Mouse (Mus musculus) embryonic facial prominence, embryonic 13.5 days (tissue): ENCODE measurements around the gene Sugp2. TPM values are rescaled to one million over a fixed set of nuclear protein-coding genes. Genes with fewer than 3 reads are reported as not detected.

Source experiments
- ATAC-seq: fragments of 200-750 bp; cut with Nextera tagmentation; 2 replicates; pipeline ENCODE4 v1.8.0; 2017; ENCODE audit warnings: low read depth; ENCODE audit not compliant: insufficient number of reproducible peaks, insufficient read depth, low FRiP score, low TSS enrichment
- H3K27ac ChIP-seq: fragments of 300-500 bp; sonication (generic); 2 replicates; pipeline ENCODE4 v1.5.1; 2015; ENCODE audit warnings: moderate library complexity, mild to moderate bottlenecking, inconsistent platforms
- H3K27me3 ChIP-seq: fragments of 300-500 bp; sonication (generic); 2 replicates; pipeline ENCODE4 v1.6.1; 2015; ENCODE audit warnings: mild to moderate bottlenecking, inconsistent platforms
- H3K36me3 ChIP-seq: fragments of 300-500 bp; sonication (generic); 2 replicates; pipeline ENCODE4 v1.6.1; 2015; ENCODE audit warnings: mild to moderate bottlenecking, inconsistent platforms
- H3K4me1 ChIP-seq: fragments of 300-500 bp; sonication (generic); 2 replicates; pipeline ENCODE4 v1.6.1; 2015; ENCODE audit warnings: inconsistent platforms
- H3K4me2 ChIP-seq: fragments of 300-500 bp; sonication (generic); 2 replicates; pipeline ENCODE4 v1.6.1; 2015; ENCODE audit warnings: moderate library complexity, mild to moderate bottlenecking, inconsistent platforms
- H3K4me3 ChIP-seq: fragments of 300-500 bp; sonication (generic); 2 replicates; pipeline ENCODE4 v1.5.1; 2015; ENCODE audit warnings: mild to moderate bottlenecking, inconsistent platforms
- H3K9ac ChIP-seq: fragments of 300-500 bp; sonication (generic); 2 replicates; pipeline ENCODE4 v1.6.1; 2015; ENCODE audit warnings: mild to moderate bottlenecking, inconsistent platforms
- H3K9me3 ChIP-seq: fragments of 300-500 bp; sonication (generic); 2 replicates; pipeline ENCODE4 v1.6.1; 2016; ENCODE audit warnings: inconsistent platforms
- WGBS: fragments of 180-500 bp; shearing (Covaris S2); methylation state at CpG from one replicate; pipeline ENCODE4 v1.1.7; 2015; ENCODE audit warnings: mixed read lengths; 5-methylcytosine and 5-hydroxymethylcytosine counted together
- polyA plus RNA-seq: library from polyadenylated mRNA; unstranded; fragments of >200 nt; fragmentation: Nextera tagmentation; extraction: Ambion mirVana; gene quantifications from 2 replicates; pipeline ENCODE4 v1.2.1, GENCODE M21; 2015

Sugp2 gene
- polyA plus RNA-seq, 1 experiment from 2014 or later, result 43.3 TPM

DNA sequence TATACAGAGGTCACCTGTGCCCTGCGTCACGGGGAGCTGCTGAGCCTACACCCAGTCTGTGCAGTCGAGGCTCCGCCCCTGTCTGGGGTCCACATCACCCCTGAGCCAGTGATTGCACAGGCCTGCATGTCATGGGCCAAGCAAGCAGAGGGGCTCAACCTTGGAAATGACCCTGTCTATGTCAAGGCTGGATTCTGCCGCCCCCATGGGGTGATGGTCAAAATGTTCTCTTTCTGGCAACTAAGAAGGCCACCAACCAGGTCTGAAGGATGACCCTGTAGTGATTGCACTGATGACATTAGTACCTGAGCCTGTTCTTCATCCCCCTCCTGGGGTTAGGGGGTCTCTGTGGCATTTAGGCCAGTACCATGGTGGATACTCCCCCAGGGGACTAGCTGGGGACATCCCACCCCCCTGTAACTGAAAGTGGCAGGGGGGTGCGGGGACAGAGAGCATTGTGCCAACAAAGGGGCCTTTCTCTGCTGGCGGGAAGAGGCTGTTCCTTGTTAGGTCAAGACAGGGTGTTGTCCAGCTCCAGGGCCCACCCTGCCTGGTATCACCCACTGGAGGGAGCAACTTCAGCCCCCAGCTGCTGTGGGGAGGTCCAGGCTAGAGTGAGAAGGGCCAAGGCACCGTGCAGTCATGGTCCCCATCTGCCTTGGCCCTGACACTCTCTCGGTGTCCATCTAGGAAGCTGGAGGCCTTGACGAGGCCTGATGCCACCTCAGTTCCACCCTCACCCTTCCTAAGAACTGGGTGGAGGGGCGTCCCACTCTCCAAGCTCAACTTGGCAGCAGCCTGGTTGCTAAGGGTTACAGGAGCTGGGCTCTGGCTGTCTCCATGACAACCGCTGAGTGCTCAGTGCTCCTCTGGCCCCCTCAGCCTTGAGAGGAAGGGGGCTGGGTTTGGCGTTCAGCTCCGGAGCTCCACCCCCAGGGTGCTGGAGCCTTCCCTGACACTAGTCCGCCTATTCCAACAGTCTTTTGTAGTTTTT lies 82.8 kb downstream of the Sugp2 start:
- Histone ChIP-seq H3K4me1 (peaks cover 34% of the 10 kb centered on the region), H3K27ac (peak overlapping the region; percentile 79), H3K9me3 (no peaks in the 10 kb centered on the region), H3K4me2 (peak overlapping the region; percentile 85), H3K4me3 (peak overlapping the region; percentile 59), H3K36me3 (peaks cover 33% of the 10 kb centered on the region), H3K9ac (peak overlapping the region; percentile 78), H3K27me3 (no peaks in the 10 kb centered on the region)
- 12% methylated on average over 15 of the region's 15 CpGs for WGBS
- ATAC-seq, result peak; percentile 69

DNA sequence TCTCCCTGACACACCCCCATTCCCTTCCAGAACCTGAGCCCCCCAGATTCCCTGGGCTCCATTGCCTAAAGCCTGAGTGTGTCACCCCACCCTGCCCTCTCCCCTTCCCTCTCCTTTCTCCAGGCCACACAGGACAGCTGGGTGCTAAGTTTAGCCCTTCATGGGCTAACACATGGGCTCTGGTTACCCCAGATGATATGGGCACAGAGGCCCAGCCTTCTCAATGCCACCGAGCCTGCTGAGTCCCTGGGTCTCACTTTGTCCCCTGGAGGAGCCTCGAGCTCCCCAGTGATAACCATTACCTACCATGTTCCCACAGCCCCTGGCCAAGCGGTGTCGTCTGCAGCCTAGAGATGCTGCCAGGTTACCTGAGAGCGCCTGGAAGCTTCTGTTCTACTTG lies 83.8 kb downstream of the Sugp2 start:
- Histone ChIP-seq H3K36me3 (peaks cover 31% of the 10 kb centered on the region), H3K4me3 (no peak overlapping the region), H3K4me1 (peaks cover 34% of the 10 kb centered on the region), H3K9me3 (no peaks in the 10 kb centered on the region), H3K9ac (peak overlapping the region; percentile 41; the same call in 1 of the 2 replicates), H3K27ac (peak overlapping the region; percentile 79; the same call in 1 of the 2 replicates), H3K27me3 (no peaks in the 10 kb centered on the region), H3K4me2 (0 out of 2 replicates have a peak overlapping the region, but pooled peaks have one; percentile 85)
- WGBS, result 73% methylated on average over 5 of the region's 5 CpGs
- ATAC-seq, result no peak

DNA sequence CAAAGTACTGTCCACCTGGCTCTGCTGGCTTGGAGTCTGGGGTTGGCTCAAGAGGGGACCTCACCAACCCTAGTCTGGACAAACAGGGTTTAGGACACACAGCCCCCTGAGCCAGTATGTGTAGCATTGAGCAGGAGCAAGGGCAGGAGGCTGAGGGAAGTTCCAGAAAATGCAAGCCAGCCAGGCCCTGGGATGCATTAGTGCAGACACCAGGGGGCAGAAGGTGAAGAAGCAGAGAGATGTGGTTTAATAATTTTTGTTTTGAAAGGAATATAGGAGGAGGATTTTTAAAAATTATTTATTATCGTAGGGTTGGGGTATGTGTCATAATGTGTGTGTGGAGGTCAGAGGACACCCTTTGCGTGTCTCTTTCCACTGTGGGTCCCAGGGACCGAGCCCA lies 89.7 kb downstream of the Sugp2 start:
- peaks cover 52% of the 10 kb centered on the region for H3K36me3 ChIP-seq

DNA sequence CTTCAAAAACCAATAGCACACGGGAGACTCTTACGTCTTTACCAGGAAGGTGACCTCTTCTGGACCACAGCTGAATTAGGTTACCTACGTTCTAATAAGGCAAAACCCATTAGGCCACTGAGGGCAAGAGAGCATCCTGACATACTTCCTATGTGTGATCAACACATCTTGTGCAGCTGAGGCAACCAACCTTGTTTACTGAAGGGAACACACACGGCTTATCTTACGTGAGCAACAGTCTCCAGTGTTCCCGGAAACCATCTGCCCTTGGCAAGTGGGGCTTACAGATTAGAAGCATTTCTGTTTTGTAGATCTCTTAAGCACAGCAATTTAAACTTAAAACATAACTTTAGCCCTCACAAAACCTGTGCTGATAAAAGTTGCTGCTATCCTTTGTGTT lies 93.5 kb downstream of the Sugp2 start:
- no peak overlapping the region for H3K4me2 ChIP-seq
- no peak overlapping the region for H3K27ac ChIP-seq
- WGBS, result 93% methylated on average over 6 of the region's 6 CpGs
- H3K27me3 ChIP-seq, result peaks cover 13% of the 10 kb centered on the region
- peaks cover 56% of the 10 kb centered on the region for H3K36me3 ChIP-seq
- ATAC-seq, result no peak
- H3K4me1 ChIP-seq, result peaks cover 29% of the 10 kb centered on the region
- H3K9ac ChIP-seq, result no peak overlapping the region
- H3K4me3 ChIP-seq, result no peak overlapping the region
- H3K9me3 ChIP-seq, result no peaks in the 10 kb centered on the region

More for the DNA sequence above, 89.7 kb downstream of the Sugp2 start:
- Histone ChIP-seq H3K4me2 (no peak overlapping the region), H3K4me3 (no peak overlapping the region), H3K9ac (no peak overlapping the region), H3K4me1 (no peaks in the 10 kb centered on the region), H3K27me3 (no peaks in the 10 kb centered on the region), H3K9me3 (no peaks in the 10 kb centered on the region), H3K27ac (no peak overlapping the region)
- WGBS, result 94% methylated on average over 3 of the region's 3 CpGs
- ATAC-seq, result no peak

DNA sequence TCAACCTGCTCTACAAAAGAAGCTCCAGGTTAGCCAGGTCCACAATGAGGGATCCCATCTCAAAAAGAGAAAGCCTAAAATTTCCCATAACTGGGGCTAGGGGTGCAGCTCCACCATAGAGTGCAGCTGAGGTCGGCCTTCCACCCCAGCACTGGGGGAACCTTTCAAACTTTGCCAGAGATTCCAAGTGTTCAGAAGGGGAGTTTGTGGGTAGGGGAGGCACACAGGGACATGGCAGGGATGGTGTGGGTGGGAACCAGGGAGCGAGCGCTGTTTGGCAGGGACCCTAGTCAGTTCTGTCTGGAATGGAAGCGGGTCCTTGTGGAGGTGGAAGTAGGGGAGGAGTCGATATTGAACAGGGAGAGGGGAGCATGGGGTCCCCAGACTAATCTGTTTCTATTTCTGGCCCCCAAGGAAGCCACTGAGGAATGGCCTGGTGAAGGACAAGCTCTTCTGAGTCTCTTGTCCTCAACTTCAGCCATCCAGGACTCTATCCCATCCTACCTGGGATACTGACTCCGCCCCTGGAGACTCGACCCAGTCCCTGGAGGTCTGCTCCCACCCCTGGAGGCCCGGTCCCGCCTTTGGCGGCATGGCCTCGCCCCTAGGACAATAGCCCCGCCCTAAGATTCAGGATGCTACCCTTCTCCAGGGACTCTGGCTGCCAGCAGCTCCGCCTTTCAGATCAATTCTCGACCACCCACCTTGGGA lies 95.3 kb downstream of the Sugp2 start, which contains the start of gene Gdf1:
Gdf1 (plus strand) TSS at position 694 of the 711 bp plus-strand sequence.
- peaks cover 31% of the 10 kb centered on the region for H3K4me1 ChIP-seq
- WGBS, result 28% methylated on average over 14 of the region's 14 CpGs
- peaks cover 13% of the 10 kb centered on the region for H3K27me3 ChIP-seq
- peak within 1 kb of the TSS; percentile 24 for H3K4me3 ChIP-seq
- peak within 1 kb of the TSS; percentile 54 for H3K4me2 ChIP-seq
- H3K27ac ChIP-seq, result no peak within 1 kb of the TSS
- H3K9ac ChIP-seq, result peak within 1 kb of the TSS; percentile 61
- ATAC-seq, result no peak
- no peaks in the 10 kb centered on the region for H3K9me3 ChIP-seq
- peaks cover 61% of the 10 kb centered on the region for H3K36me3 ChIP-seq

Other genes with a start within 250 kb of the Sugp2 start
- gene Gatad2a, start 237.8 kb upstream of the Sugp2 start, polyA plus RNA-seq, result 35.5 and 35.6 TPM in 2 replicates
- gene Mau2, start 191.5 kb upstream of the Sugp2 start, polyA plus RNA-seq, result 60.3 and 63.7 TPM in 2 replicates
- gene Sugp1, start 191.4 kb upstream of the Sugp2 start, polyA plus RNA-seq, result 51.1 and 56.5 TPM in 2 replicates
- 0.76 and 1.9 TPM in 2 replicates for gene Tm6sf2, start 161.3 kb upstream of the Sugp2 start, polyA plus RNA-seq
- 0.21 TPM in 1 of 2 replicates, not detected in the other for gene Hapln4, start 150.8 kb upstream of the Sugp2 start, polyA plus RNA-seq
- gene Ncan, start 113.4 kb upstream of the Sugp2 start, polyA plus RNA-seq, result 1.4 and 2.0 TPM in 2 replicates
- gene Nr2c2ap, start 102.9 kb upstream of the Sugp2 start, polyA plus RNA-seq, result 26.7 and 28.4 TPM in 2 replicates
- gene Rfxank, start 95.1 kb upstream of the Sugp2 start, polyA plus RNA-seq, result 26.4 and 27.5 TPM in 2 replicates
- gene Borcs8, start 94.7 kb upstream of the Sugp2 start, polyA plus RNA-seq, result 56.1 and 57.4 TPM in 2 replicates
- 2.0 and 4.2 TPM in 2 replicates for gene Mef2b, start 94.5 kb upstream of the Sugp2 start, polyA plus RNA-seq
- 68.5 and 70.5 TPM in 2 replicates for gene Tmem161a, start 61.9 kb upstream of the Sugp2 start, polyA plus RNA-seq
- 4.9 and 5.5 TPM in 2 replicates for gene Slc25a42, start 21.9 kb upstream of the Sugp2 start, polyA plus RNA-seq
- 24.8 and 25.9 TPM in 2 replicates for gene Armc6, start 240 bp downstream of the Sugp2 start, polyA plus RNA-seq
- gene Homer3, start 48.6 kb downstream of the Sugp2 start, polyA plus RNA-seq, result 47.3 and 57.5 TPM in 2 replicates
- 54.4 and 58.3 TPM in 2 replicates for gene Ddx49, start 68.3 kb downstream of the Sugp2 start, polyA plus RNA-seq
- 315 and 327 TPM in 2 replicates for gene Cope, start 68.3 kb downstream of the Sugp2 start, polyA plus RNA-seq
- 9.3 and 9.4 TPM in 2 replicates for gene Cers1, start 81.5 kb downstream of the Sugp2 start, polyA plus RNA-seq
- gene Gdf1, start 95.6 kb downstream of the Sugp2 start, polyA plus RNA-seq, result 2.2 and 4.2 TPM in 2 replicates
- gene Upf1, start 119.1 kb downstream of the Sugp2 start, polyA plus RNA-seq, result 20.3 and 22.1 TPM in 2 replicates
- 0.59 and 0.81 TPM in 2 replicates for gene Comp, start 139.3 kb downstream of the Sugp2 start, polyA plus RNA-seq
- 26.6 and 28.1 TPM in 2 replicates for gene Crtc1, start 205.4 kb downstream of the Sugp2 start, polyA plus RNA-seq
- gene Klhl26, start 242.7 kb downstream of the Sugp2 start, polyA plus RNA-seq, result 28.2 and 30.8 TPM in 2 replicates